Mouse (Mus musculus) midbrain, postnatal 0 days (tissue): ENCODE data around the gene Gm8206. TPM values are rescaled to one million over a fixed set of nuclear protein-coding genes. Genes with fewer than 3 reads are reported as not detected.
"Not testable (repeated sequence)": the region's sequence is repeated elsewhere in the genome, so short reads cannot be mapped to it uniquely, and the experiment has no call there.

ENCODE experiments used
- ATAC-seq: fragments of 200-750 bp; cut with Nextera tagmentation; 2 replicates; pipeline ENCODE4 v1.8.0; 2017; ENCODE audit warnings: moderate number of reproducible peaks, mild to moderate bottlenecking, moderate TSS enrichment, moderate library complexity; ENCODE audit not compliant: low FRiP score
- DNase-seq: peaks from one replicate; pipeline ENCODE4 v3.0.0-alpha.2; 2015; ENCODE audit warnings: low spot score
- H3K27ac ChIP-seq: fragments of 300-500 bp; sonication (generic); 2 replicates; pipeline ENCODE4 v1.5.1; 2014; ENCODE audit warnings: low read depth, mild to moderate bottlenecking, low read length, mixed read lengths
- H3K27me3 ChIP-seq: fragments of 300-500 bp; sonication (generic); 2 replicates; pipeline ENCODE4 v1.6.1; 2014; ENCODE audit warnings: low read length, control low read depth, mixed read lengths; ENCODE audit not compliant: insufficient read depth
- H3K36me3 ChIP-seq: fragments of 300-500 bp; sonication (generic); 2 replicates; pipeline ENCODE4 v1.6.1; 2014; ENCODE audit warnings: low read length, control low read depth, mixed read lengths; ENCODE audit not compliant: insufficient read depth
- H3K4me1 ChIP-seq: fragments of 300-500 bp; sonication (generic); 2 replicates; pipeline ENCODE4 v1.6.1; 2014; ENCODE audit warnings: mild to moderate bottlenecking, control low read depth, antibody characterized with exemption, low read length, mixed read lengths; ENCODE audit not compliant: insufficient read depth
- H3K4me2 ChIP-seq: fragments of 300-500 bp; sonication (generic); 2 replicates; pipeline ENCODE4 v1.6.1; 2014; ENCODE audit warnings: low read depth, mild to moderate bottlenecking, low read length, mixed read lengths; ENCODE audit not compliant: poor library complexity, severe bottlenecking
- H3K4me3 ChIP-seq: fragments of 300-500 bp; sonication (generic); 2 replicates; pipeline ENCODE4 v1.5.1; 2014; ENCODE audit warnings: low read depth, mild to moderate bottlenecking, low read length, moderate library complexity
- H3K9ac ChIP-seq: fragments of 300-500 bp; sonication (generic); replicated peaks from 2 replicates; pipeline ENCODE4 v1.6.1; 2014; ENCODE audit warnings: mild to moderate bottlenecking, low read length, moderate library complexity, mixed read lengths; ENCODE audit not compliant: poor library complexity, severe bottlenecking
- H3K9me3 ChIP-seq: fragments of 300-500 bp; sonication (generic); 2 replicates; pipeline ENCODE4 v1.6.1; 2016; ENCODE audit warnings: low read length, control low read depth
- CTCF ChIP-seq: IDR thresholded peaks from 2 replicates; pipeline ENCODE4 v1.5.1; 2016; ENCODE audit warnings: antibody characterized with exemption, mild to moderate bottlenecking
- WGBS: fragments of 180-500 bp; shearing (Covaris S2); extraction: QIAGEN DNeasy Blood & Tissue Kit; methylation state at CpG from one replicate; pipeline ENCODE4 v1.1.7; 2014; 5-methylcytosine and 5-hydroxymethylcytosine counted together
- polyA plus RNA-seq: library from polyadenylated mRNA; unstranded; fragments of >200 nt; fragmentation: Nextera tagmentation; extraction: Ambion mirVana; gene quantifications from 2 replicates; pipeline ENCODE4 v1.2.1, GENCODE M21; 2015
- total RNA-seq: library from RNA; depleted of rRNA; stranded (reverse); fragments of >200 nt; gene quantifications from 2 replicates; pipeline ENCODE4 v1.2.3, GENCODE M21; 2014; rRNA removed

Gene Gm8206
- total RNA-seq = 4.4 and 5.6 TPM in 2 replicates
- 5.9 and 6.7 TPM in 2 replicates for polyA plus RNA-seq

DNA sequence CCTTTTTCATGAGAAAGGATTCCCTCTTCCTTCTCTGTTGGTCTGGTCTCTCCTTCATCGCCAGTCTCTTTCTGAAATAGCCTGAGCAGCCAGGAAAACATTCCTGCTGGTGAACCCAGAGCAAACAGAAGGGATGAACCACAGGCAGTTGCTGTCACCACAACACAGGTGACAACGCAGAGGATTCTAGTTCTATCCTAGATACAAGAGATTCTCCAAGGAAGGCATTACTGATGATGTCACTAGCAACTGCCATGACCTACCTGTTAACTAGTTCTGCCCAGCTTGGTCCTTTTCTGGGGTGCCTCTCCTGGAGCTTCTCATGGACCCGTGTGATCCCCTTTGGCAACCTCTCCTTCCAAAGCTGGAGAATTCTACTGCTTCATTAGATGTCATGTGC is at the start of gene Gm8206:
Gene Gm8206 (minus strand): TSS at position 101 of the 400 bp plus-strand sequence.
- not testable (repeated sequence) for H3K36me3 ChIP-seq, H3K4me2 ChIP-seq

DNA sequence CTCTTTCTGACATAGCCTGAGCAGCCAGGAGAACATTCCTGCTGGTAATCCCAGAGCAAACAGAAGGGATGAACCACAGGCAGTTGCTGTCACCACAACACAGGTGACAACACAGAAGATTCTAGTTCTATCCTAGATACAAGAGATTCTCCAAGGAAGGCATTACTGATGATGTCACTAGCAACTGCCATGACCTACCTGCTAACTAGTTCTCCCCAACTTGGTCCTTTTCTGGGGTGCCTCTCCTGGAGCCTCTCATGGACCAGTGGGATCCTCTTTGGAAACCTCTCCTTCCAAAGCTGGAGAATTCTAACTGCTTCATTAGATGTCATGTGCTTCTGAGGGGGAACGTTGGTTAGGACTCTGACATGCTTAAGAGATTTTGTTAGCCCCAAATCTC is 32.0 kb upstream of the Gm8206 start, which contains the start of gene Gm3476:
Gene Gm3476 (minus strand): TSS at position 101 of the 400 bp plus-strand sequence.
- WGBS = no CpG with 5 or more reads among the region's 1 CpGs
- not testable (repeated sequence) for H3K4me2 ChIP-seq, H3K27me3 ChIP-seq, ATAC-seq, H3K4me1 ChIP-seq, H3K27ac ChIP-seq, H3K4me3 ChIP-seq, H3K9me3 ChIP-seq, DNase-seq, H3K36me3 ChIP-seq, H3K9ac ChIP-seq

More for the DNA sequence above, at the start of gene Gm8206:
- ATAC-seq, H3K4me1 ChIP-seq, H3K9me3 ChIP-seq, DNase-seq, H3K4me3 ChIP-seq, H3K27ac ChIP-seq, H3K27me3 ChIP-seq, H3K9ac ChIP-seq: not testable (repeated sequence)
- WGBS = 81% methylated on average over 2 of the region's 3 CpGs

DNA sequence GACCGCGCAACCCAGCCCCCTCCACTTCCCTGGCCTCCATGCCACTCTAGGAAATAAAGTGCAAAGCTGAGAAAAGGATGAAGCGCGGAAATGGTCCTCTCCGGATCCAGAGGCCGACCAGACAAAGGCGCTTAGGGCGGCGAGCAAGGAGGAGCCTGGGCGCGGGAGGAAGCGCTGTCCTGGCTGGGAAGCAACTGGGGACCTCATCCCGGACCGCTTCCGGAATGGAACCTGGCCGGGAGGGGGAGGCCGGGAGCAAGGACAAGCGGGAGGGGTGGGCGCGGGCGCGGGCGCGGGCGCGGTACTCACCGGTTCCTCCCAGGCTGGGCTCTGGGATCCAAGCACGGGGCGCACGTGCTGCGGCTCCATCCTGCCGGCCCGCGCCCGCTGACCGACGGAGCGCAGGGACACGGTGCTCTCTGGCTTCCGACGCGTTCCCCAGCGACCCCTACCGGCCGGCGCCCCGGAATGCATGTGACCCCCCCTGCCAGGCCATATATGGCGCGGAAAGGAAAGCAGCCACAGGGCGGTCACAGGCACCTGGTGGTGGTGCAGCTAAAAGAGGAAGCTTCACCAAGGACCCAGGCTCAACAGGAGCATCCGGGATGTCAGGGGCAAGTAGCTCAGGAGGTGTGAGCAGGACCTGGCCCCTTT is 14.7 kb upstream of the Gm8206 start, which contains the start of gene Gm3468:
Gene Gm3468 (minus strand): TSS at position 394 of the 654 bp plus-strand sequence.
- H3K4me1 ChIP-seq, H3K27me3 ChIP-seq, H3K27ac ChIP-seq, H3K9me3 ChIP-seq, H3K9ac ChIP-seq, H3K36me3 ChIP-seq: not testable (repeated sequence)
- DNase-seq (peak; percentile 65), ATAC-seq (peak; percentile 91)
- TF ChIP-seq CTCF = peak; percentile 72
- WGBS = 0% methylated on average over 14 of the region's 51 CpGs
- peak within 1 kb of the TSS; percentile 34 for H3K4me3 ChIP-seq
- H3K4me2 ChIP-seq = peak within 1 kb of the TSS; percentile 34; the same call in 1 of the 2 replicates

DNA sequence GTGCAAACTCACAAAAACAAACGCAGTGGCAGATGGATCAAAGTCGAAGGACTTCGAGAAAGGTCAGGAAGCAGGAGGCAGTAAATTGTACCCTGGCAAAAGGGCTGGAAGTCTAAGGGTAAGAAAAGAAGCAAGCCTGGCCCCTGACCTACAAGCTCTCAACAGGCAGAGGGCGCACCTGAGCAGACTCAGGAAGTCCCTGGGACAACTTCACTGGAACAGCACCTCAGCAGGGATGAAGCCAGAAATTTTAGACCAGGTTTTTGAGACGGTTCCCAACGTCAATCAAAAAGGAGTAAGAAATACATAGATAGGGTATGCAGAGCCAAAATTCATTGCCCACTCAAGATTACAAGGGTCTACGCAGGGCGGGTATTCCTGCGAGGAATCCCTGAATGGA is 13.8 kb upstream of the Gm8206 start:
- not testable (repeated sequence) for H3K9ac ChIP-seq, ATAC-seq, H3K36me3 ChIP-seq, H3K9me3 ChIP-seq, H3K27ac ChIP-seq, H3K27me3 ChIP-seq, H3K4me1 ChIP-seq
- Histone ChIP-seq H3K4me2 (peak overlapping the region; percentile 34; the same call in 1 of the 2 replicates), H3K4me3 (peak overlapping the region; percentile 34)
- WGBS = 10% methylated on average over 8 of the region's 9 CpGs
- peak; percentile 0 for DNase-seq
- peak; percentile 51 for TF ChIP-seq CTCF

DNA sequence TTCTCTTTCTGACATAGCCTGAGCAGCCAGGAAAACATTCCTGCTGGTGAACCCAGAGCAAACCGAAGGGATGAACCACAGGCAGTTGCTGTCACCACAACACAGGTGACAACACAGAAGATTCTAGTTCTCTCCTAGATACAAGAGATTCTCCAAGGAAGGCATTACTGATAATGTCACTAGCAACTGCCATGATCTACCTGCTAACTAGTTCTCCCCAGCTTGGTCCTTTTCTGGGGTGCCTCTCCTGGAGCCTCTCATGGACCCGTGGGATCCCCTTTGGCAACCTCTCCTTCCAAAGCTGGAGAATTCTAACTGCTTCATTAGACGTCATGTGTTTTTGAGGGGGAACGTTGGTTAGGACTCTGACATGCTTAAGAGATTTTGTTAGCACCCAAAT is 35.6 kb downstream of the Gm8206 start, which contains the start of gene Gm6337:
Gene Gm6337 (minus strand): TSS at position 101 of the 400 bp plus-strand sequence.
- not testable (repeated sequence) for DNase-seq, H3K4me1 ChIP-seq, ATAC-seq, H3K27ac ChIP-seq, H3K9ac ChIP-seq, H3K27me3 ChIP-seq, H3K36me3 ChIP-seq, H3K4me2 ChIP-seq, H3K9me3 ChIP-seq, H3K4me3 ChIP-seq
- 92% methylated on average over 2 of the region's 4 CpGs for WGBS

DNA sequence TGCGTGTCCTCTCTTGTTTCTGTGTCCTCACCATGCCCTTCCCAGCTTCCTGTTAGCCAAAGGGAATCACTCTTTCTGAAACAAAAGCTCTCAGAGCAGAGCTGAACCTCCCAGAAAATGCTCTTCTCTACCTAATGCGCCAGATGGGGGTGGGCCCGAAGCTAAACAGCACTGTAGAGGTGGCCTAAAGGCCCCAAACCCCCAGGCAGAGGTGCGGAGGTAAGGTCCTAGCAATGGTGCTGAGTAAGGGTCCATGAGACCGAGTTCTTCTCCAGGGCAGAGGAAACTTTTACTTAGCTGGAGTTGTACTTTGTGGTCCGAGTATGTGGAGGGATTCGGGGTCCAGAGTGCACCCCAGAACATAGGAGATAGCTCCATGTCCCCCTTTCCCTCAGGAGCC is 106.6 kb downstream of the Gm8206 start:
- DNase-seq, H3K9me3 ChIP-seq, H3K36me3 ChIP-seq, H3K27ac ChIP-seq, H3K9ac ChIP-seq, H3K4me2 ChIP-seq, H3K4me1 ChIP-seq, ATAC-seq, H3K27me3 ChIP-seq, H3K4me3 ChIP-seq: not testable (repeated sequence)
- WGBS = 72% methylated on average over 3 of the region's 7 CpGs

DNA sequence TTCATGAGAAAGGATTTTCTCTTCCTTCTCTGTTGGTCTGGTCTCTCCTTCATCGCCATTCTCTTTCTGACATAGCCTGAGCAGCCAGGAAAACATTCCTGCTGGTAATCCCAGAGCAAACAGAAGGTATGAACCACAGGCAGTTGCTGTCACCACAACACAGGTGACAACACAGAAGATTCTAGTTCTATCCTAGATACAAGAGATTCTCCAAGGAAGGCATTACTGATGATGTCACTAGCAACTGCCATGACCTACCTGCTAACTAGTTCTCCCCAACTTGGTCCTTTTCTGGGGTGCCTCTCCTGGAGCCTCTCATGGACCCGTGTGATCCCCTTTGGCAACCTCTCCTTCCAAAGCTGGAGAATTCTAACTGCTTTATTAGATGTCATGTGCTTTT is 114.7 kb downstream of the Gm8206 start, which contains the start of gene Gm3453:
Gene Gm3453 (minus strand): TSS at position 101 of the 400 bp plus-strand sequence.
- H3K27me3 ChIP-seq, H3K36me3 ChIP-seq, H3K4me2 ChIP-seq, H3K4me3 ChIP-seq, H3K4me1 ChIP-seq, DNase-seq, H3K9me3 ChIP-seq, H3K27ac ChIP-seq, ATAC-seq, H3K9ac ChIP-seq: not testable (repeated sequence)
- WGBS = 76% methylated on average over 2 of the region's 2 CpGs
